Mouse (Mus musculus): ENCODE data around the gene Rnf183.

Rnf183 gene

GRCm38 (mm10) chr4:62379724-62380381 is 55.2 kb downstream of the Rnf183 start:
- DNase-seq = no peak

Data from retina, postnatal 1 day (tissue).